Mouse (Mus musculus) left cerebral cortex, adult 11 months (tissue): ENCODE measurements around the gene Aldh1l1.

Experiments
- DNase-seq: peaks from one replicate; pipeline ENCODE4 v3.0.0; 2022; ENCODE audit warnings: low spot score

The Aldh1l1 gene

DNA sequence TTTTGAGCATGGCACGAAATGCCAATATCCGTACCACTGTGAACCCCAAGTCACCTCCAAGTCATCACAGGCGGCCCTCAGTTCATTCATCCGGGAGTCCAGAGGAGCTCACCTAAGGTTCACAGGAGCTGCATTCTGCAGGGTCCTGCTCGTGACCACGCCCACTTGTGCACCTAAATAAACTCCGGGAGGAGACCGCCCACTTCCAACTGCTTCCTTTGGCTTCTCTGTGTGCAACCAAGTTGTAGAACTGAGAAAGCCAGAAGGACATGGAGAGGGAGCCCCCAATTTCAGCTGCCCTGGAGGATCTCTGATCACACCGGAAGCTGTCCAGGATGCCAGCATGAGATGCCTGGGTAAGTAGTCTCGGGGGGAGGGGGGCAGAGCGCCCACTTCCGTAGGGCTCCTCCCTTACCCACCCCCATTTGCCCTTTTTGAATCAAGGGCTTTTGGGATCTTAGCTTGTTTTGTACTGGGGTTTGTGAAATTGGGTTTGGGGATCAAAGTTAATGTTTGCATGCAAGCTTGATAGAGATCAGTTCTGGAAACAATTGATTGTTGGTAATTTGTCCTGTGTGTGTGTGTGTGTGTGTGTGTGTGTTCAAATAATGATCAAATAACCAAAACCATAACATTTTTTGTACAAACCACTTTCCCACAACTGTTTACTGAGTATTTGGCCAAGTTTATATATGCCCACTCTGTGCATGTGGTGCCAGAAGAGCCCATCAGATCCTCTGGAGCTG, at the start of gene Aldh1l1:
Gene Aldh1l1, plus strand, starts transcription at position 252 of the 746 bp plus-strand sequence.
- DNase-seq, result no peak

DNA sequence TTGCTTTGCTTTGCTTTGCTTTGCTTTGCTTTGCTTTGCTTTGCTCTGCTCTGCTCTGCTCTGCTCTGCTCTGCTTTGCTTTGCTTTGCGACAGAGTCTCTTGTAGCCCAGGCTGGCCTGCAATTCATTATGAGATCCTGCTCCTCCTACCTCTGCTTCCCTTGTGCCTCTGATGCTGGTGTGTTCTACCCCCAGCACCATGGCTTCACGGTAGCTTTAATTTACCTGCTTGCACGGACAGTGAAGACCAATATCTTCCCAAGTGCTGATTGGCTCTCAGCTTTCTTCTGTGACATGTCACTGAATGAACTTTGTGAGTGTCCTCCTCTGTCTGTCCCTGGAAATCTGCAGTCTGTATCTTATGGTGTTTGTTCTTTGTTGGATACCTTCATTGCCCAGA, 49.2 kb upstream of the Aldh1l1 start:
- no peak for DNase-seq

DNA sequence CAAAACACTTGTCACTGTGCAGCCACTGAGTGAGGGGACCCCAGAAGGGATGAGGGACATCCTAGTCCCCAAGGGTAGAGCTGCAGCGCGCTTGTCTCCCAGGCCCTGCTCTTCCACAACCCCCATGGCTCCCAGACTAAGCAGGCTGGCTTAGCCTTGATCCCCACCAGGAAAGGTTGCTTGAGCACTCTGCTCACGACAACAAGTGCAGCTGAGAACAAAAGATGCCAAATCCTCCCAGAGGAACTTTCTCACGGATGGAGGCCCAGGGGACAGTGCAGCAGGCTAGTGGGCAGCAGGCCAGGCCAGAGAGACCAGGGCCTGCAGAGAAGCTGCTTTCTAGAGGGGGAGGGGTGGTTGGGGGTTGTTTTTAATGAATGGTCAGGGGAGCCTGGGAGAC, 39.3 kb upstream of the Aldh1l1 start:
- no peak for DNase-seq

DNA sequence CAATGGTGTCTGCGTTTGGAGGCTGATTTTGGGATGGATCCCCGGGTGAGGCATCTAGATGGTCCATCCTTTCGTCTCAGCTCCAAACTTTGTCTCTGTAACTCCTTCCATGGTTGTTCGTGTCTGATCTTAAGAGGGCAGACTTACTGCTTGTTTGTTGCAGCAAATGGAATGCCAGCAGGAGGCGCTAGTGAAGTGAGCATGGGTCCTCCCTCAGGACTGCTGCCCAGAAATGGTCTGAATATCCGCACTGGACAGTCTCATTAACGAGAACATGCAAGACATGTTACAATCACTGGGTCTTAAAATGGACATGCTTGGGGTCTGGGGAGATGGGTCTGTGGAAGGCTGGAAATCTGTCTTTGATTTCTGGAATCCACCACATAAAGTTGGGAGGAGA, 36.0 kb upstream of the Aldh1l1 start:
- DNase-seq, result no peak

DNA sequence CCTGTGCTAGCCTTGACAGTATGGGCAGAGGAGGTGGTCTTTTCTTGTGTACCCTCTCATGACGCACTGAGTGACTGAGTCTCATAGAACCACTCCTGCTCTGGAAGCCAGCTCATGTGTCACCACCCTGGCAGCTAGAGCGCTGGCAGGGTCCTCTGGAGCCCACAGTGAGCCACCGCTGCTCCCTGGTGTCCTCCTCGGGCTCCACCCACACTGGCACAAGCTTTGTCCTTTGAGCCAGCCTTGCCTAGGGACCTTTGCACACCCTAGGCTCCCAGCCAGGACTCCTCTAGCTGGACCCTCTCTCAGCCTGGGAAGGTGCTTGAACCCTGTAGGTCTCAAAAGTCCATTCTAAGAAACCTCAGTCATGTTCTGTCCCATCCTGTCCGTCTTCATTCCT, 35.5 kb upstream of the Aldh1l1 start:
- no peak for DNase-seq

DNA sequence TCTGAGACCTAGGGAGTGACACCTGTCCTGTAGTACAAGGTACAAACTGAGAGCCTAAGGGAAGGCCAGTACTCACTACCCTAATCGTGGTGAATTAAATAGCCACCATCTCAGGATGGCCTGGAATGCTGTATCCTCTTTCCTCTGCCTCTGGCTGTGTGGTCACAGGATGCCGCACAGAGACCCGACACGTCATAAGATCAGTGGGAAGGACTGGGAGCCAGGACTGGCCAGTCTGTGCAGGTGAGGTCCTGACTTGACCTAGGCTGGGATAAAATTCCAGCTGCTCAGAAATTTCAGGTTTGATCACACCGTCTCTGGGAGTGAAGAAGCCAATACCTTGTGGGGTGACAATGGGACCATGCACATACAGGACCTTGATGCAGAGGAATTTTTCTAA, 34.7 kb upstream of the Aldh1l1 start:
- DNase-seq, result no peak

DNA sequence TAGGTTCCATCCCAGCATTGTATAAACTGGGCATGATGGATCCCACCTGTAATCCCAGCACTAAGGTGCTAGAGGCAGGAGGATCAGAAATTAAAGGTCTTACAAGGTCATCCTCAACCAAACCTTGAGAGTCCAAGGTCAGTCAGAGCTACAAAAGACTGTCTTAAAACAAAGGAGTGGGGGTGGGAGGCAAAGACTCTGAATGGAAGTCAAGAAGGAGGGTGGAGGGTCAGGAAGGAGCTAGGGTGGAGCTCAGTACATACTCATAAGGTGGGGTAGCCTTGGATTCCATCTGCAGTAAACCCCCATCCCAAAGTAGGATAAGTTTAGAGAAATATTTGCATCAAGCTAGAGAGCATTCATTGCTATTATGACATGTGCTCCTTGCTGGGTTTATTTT, 33.6 kb upstream of the Aldh1l1 start:
- no peak for DNase-seq

DNA sequence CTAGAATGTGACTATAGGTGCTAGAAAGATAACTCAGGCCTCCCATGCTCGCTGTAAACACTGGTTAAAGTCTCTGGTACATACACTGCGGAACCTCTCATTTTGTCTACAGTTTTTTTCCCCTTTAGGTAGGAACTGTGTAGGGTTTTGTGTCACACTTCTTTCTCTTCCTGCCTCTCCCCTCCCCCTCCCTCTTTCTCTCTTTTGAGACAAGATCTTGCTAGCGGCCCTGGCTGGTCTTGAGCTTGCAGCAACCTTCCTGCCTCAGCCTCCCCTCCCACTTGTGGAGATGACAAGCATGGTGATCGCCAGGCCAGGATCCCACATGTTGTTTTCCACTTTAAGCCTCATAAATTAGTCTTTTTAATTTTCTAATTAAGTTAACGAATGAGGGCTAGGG, 32.5 kb upstream of the Aldh1l1 start:
- no peak for DNase-seq

DNA sequence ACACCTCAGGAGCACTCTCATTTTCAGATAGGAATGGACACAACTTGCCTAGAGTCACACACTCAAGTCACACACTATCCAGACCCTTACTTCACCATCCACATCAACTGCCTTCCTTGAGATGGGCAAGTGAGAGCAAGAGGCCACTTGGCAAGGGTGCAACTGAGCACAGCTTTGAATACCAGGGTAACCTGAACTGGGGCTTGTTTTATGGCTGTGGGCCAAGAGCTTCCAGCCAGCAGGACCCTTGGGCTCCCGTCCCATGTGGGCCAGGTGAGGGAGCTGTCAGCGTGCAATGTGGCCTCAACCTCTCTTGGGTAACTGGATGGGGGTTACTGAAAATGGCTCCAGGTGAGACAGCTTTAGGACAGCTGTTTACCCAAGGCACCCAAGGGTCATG, 28.8 kb upstream of the Aldh1l1 start:
- no peak for DNase-seq

DNA sequence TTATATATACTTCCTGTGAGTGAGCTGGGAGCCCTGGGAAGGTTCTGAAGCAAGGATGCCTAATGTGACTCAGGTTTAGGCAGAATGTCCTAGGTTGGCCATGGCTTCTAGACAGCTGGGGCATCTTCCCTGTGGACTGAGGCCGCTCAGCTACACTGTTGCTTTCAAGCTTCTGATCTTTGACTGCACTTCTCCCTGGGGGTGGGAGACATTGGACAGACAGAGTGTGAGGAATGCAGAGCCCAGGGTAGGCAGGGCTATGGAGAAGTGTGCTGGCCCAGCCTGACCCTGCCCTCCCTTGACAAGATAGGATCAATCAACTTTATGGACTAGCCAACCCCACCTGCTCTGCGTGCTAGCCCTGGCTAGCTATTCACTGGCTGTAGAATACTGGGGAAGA, 25.0 kb upstream of the Aldh1l1 start:
- DNase-seq, result no peak

DNA sequence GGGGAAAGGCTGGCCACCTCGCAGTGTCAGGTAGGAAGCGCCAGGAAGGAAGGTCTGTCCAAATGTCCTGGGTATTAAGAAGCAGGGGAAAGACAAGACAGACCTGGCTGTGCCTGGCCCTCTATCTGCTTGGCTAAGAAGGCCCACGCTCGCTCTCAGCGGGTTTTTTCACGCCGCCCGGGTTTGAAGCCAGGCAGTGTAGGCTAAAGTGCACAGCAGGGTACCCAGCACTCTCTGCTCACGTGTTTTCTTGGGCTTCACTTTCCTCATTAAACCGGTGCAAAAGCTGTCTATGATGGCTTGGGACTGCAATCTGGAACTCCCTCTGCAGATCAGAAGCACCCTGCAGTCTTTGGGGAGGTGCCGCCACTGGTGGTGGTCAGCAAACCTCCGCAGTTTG, 24.5 kb upstream of the Aldh1l1 start:
- DNase-seq, result no peak

DNA sequence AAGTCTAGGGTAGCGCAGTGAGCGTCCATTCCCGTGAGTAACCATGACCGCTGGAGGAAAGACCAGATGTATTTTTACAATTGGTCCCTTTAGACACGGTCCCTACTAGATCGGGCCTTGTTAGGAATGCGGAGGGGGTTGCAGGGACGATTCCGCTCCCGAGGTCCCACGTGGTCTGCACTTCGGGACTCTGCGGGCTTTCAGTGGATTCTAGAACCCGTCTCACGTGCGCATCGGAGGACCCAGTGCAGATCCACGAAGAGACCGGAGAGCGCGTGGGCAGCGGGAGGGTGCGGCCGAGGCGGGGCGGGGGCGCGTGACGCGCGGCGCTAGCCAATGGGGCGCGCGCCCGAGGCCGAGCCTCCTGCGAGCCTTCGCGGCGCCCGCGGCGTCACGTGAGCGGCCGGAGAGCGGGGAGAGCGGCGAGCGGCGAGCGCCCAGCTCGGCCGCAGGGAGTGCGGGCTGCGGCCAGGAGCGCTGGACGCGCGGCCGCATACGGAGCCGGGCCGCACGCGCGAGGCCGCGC, 24.0 kb upstream of the Aldh1l1 start, which contains the start of gene Klf15:
Gene Klf15, plus strand, starts transcription at position 396 of the 526 bp plus-strand sequence.
- peak; percentile 81 for DNase-seq

DNA sequence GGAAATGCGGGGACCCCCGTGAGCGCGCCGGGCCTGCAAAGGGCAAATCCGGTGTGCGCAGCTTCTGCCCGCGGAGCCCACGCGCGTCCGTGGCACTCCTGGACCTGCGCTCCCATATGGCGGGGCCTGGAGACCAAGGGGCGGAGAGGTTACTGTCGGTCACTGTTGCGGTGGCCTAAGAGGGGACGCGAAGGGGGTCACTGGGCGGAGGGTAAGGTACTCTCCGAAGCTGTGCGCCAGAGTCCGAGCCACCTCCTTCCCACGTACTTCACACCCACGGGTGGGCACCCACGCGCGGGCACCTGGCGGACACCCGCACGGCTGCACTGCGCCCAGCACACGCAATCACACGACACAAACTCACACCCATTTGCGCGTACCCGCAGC, 23.4 kb upstream of the Aldh1l1 start:
- DNase-seq, result no peak

DNA sequence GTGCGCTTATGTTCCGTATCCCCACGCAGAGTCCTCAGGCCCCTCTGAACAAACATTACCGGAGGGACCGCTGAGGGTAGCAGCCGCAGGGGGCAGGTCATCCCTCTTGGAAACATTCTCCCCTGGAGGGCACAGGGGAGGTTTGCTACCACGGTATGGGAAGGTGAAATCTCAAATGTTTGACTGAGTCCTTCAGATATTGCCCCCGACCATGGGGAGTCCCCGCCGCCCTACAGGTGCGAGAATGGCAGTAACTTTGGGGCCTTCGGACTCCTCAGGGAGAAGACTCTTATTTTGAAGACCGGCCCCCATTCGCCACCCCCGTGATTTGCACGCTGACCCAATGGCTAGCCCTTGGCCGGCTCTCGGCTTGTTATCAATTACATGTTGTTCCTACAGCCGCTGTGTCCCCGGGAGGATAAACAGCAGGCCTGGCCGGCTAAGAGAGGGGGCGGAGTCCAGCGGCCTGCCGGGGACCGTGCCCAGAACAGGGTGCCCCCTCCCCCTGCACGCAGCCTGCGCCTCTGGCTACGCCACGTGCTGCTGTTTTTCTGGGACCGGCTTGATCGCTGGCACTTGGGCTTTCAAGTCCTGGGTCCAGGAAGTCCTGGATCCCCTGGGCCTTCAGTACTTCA, 22.9 kb upstream of the Aldh1l1 start:
- DNase-seq, result peak; percentile 89

DNA sequence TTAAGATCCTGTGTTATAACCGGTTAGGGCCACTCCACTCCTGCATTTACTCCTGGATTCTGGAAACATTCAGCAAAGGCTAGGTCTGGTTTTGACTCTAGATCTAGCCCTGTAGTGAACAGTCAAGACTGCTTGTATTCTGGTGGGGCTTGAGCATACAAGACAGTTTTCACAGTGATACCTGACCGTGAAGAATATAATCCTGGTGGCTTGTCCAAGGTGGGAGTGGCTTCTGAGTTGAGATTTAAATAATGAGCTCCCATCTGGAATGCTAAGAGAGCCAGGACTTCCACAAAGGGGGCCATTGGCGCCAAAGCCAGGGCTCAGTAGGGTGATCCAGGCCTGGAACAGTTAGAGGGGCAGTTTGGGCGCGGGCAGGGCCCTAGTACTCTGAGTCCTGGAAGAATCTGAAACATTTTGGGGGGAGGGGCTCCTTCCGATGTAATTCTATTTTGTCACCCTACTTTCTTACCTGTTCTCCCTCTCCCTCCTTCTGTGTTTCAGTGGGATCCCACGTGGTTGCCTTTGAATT, 22.3 kb upstream of the Aldh1l1 start:
- no peak for DNase-seq

DNA sequence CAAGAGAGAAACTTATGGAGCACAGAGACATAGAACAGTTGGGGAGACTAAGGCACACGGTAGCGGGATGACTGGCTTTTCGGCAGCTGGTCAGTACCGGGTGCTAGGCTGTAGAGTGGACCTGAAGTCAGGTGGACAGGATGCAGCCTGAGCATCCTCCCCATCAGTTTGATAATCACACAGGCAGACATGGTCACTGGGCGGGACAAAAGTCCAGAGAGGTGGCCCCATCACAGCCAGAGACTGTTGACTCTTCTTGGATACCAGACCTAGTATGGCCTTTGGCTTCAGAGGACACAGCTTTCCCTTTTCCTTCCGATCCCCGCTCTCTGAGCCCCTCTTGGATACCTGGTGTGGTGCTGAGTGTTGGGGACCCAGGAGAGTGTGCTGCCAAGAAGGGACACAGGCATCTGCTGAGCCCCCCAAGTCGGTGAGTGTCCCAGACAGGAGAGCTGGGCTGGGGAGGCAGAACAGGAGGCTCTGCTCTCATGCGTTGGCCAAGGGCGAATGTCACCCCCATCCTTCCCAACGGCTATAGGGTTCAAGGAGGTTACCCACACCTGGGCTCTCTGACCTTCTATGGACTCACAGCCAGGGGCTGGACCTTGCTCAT, 21.1 kb upstream of the Aldh1l1 start:
- DNase-seq, result no peak

DNA sequence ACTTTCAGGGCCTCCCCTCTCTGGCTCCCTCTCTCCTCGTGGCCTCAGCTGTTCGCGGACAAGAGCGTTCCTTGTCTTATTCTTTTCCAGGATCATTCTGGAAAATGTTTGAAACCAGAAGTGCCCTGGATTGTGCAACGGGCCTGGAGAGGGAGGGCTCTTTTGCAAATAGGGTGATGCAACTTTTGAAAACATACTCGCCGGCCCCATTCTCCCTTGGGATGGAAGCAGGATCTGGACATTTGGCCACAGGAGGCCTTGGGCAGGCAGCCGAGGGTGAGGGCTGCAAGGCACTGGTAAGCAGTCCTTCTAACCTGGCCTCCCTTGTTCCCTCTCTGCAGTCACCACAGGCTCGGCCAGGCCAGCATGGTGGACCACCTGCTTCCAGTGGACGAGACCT, 20.1 kb upstream of the Aldh1l1 start:
- no peak for DNase-seq

DNA sequence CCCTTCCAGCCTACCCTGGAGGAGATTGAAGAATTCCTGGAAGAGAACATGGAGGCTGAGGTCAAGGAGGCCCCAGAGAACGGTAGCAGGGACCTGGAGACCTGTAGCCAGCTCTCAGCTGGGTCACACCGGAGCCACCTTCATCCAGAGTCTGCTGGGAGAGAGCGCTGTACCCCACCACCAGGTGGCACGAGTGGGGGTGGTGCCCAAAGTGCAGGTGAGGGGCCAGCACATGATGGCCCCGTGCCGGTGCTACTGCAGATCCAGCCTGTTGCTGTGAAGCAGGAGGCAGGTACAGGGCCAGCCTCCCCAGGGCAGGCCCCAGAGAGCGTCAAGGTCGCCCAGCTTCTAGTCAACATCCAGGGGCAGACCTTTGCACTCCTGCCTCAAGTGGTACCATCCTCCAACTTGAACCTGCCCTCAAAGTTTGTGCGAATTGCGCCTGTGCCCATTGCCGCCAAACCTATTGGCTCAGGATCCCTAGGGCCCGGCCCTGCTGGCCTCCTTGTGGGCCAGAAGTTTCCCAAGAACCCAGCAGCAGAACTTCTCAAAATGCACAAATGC, 19.3 kb upstream of the Aldh1l1 start:
- DNase-seq, result no peak

DNA sequence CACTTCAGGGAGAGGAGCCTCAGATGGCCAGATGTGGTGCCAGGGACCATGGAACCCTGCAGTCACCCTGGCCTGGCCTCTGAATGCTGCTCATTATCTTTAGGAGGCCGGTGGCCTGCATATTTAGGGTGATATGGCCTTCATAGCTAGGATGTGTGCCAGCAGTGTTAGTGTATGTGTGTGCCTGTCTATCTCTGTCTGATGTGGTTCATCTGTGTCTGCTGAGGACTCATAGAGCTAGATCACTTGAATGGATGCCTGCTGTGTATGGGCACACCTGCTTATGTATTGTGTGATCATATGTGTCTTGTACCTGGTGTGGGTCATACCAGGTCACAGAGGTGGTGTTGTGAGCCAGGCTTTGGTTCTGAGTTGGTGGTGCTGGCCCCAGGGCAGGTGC, 18.0 kb upstream of the Aldh1l1 start:
- DNase-seq, result no peak

DNA sequence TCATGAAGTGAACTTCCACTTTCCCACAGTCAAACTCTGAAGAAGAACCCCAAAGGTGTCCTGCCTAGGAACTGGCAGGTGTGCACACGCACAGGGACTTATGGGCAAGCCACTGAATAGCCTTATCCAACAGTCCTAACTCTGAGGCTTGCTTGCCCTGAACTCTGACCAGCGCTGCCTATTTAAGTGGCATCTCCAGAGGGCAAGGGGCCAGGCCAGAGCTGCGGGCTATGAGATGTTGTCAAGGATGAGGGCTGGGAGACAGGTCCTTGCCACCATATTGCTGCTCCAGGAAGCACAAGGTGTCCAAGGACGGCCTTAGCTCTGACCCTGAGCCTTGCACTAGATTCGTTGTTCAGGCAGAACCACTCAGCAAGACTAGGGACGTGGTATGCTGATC, 17.2 kb upstream of the Aldh1l1 start:
- DNase-seq, result no peak

DNA sequence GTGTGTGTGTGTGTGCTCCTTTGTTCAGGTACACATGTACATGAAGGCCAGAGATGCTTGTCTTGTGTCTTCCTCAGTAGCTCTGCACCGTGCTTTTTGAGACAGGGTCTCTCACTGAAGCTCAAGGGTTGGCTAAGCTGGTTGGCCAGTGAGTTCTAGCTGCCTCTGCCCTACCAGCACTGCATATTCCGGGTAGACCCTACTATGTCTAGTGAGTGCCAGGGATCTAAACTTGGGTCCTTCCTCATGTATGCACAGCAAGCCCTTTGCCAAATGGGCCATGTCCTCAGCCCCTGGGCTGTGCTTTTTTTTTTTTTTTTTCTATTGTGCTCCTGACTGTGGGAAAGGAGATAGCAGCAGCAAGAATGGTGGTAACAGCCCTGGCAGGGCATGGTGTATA, 16.0 kb upstream of the Aldh1l1 start:
- no peak for DNase-seq

DNA sequence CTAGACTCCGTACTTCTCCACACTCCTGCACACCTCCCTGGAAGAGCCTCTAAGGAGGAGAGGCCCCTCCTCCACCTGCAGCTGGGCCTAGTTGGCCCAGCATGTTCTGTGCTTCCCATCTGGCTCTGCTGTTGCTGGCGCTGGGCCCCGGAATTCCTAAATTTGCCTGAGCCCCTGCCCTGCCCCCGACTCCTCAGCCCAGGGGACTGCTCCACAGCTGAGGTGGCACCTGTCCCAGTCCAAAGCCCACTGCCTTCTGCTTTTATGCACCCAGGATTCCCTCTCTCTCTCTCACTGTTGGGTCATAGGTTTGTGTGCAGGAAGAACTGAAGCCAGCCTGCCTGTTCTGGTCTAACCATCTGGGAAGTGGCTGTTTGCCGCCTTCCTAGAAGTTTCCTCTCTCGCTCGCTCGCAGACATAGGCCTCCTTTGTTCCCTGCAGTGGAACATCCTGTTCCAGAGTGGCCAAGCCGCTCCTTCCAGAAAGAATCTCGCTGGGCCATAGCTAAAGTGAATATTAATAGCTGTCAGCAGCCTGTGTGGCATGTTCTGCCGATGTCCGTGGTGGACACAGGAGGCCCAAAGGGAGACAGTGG, 15.2 kb upstream of the Aldh1l1 start:
- no peak for DNase-seq
